Mouse (Mus musculus) layer of hippocampus, postnatal 14 days (tissue): ENCODE results near the gene Chd8. TPM values are rescaled to one million over a fixed set of nuclear protein-coding genes. Genes with fewer than 3 reads are reported as not detected.
"Not testable (repeated sequence)": the region's sequence is repeated elsewhere in the genome, so short reads cannot be mapped to it uniquely, and the experiment has no call there.

Experiments
- DNase-seq, 2 experiments: peaks; one replicate each; pipeline ENCODE4 v3.0.0; 2021 to 2022; ENCODE audit warnings: low spot score in 2 of 2, mixed read lengths in 1 of 2
- long read RNA-seq, 2 experiments: library from polyadenylated mRNA; stranded (forward); transcript quantifications; one replicate each; pipeline ENCODE4 v2.0.0; 2021
- total RNA-seq, 2 experiments: library from RNA; stranded (reverse); gene quantifications; 2 replicates each; pipeline ENCODE4 v1.2.3; 2021

Chd8 gene
- total RNA-seq: 100 to 1,000 TPM; 110 to 124 TPM
- long read RNA-seq, experiment 1, partial matches to known transcripts: 4 of 9 reads
- long read RNA-seq, experiment 1, other reads (novel, unspliced or antisense): 4 of 9 reads
- long read RNA-seq, experiment 2, partial matches to known transcripts: 2 of 4 reads
- long read RNA-seq, experiment 2, other reads (novel, unspliced or antisense): 0 of 4 reads

DNA sequence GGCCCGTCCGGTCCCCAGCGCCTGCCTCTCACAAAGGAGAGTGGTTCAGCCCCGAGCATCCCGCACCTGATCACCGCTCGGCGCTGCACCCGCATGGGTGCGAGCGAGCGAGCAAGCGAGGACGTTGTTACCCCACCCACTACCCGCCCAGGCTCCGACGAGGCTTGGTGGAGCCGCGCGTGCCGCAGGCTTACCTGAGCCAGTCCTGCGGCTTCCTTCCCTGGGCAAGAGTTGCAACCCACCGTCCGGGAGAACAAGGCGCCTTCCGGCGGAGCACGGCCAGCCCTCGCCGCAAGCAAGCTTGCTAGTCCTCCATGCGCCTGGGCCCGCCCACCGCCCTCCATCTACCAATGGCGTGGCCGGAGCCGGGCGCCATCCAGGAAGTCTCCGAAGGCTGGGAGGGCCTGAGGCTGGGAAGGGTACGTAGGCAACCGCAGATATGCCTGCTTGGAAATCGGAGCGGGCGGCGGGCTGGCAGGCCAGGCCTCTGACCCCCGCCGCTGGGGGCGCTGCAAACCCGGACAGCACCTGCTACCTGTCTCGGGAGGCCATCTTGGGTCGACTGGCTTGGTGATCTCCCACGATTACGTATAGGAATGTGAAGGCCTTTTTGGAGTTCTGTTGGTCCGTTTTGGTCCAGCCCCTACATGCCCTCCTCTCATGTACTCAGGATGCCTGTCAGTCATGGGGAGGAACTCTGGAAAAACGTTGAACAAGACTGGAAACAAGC, at the start of gene Chd8:
Chd8 (minus strand) TSS at position 297 of the 730 bp plus-strand sequence.
- DNase-seq: peak; percentile 98

DNA sequence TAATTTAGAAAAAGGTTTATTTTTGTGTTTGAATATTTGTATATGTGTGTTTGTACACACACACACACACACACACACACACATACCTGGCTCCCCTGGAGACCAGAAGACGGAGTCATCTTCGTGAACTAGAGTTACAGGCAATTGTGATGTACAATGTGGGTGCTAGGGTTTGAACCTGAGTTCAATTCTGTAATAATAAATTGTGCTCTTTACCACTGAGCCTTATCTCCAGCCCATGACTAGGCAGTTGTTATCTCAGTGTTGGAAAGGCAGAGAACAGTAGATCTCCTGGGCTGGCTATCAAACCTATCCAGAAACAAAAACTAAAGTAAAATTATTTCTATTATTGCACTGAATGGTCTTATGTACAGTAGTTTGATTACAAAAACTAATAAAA, 48.5 kb upstream of the Chd8 start:
- no peak for DNase-seq

DNA sequence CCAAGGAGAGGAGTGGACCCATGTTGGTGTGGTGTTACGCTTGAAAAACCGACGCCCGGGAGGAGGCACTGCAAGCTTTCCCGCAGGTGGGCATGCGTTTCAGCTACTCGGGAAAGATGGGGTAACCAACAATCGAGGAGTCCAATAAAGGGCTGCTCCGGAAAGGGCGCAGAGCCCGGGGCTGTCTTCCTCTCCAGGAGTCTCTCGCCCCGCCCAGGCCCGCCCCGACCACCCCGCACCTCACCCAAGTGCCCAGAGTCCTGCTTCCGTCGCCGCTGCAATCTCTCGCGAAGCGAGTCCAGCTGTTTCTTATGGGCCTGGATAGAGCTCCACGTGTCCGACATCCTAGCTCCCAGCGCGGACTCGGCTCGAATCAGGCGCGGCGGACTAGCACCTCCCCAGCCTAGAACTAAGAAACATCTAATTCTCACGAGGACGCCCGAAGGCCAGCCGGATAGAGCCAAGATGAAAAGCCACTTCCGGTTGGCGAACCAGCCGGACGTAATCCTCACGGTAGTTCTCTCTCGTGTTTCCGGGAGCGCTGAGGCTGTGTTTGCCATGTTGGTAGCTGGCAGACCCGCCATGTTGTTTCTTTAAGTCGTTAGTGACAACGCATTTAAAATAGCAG, 47.2 kb upstream of the Chd8 start, which contains the start of gene Mettl3:
Mettl3 (minus strand) TSS at position 485 of the 628 bp plus-strand sequence.
- DNase-seq: peak; percentile 90 to 95

GRCm38 (mm10) chr14:52303517-52303916, 45.9 kb upstream of the Chd8 start:
- not testable (repeated sequence) for DNase-seq

DNA sequence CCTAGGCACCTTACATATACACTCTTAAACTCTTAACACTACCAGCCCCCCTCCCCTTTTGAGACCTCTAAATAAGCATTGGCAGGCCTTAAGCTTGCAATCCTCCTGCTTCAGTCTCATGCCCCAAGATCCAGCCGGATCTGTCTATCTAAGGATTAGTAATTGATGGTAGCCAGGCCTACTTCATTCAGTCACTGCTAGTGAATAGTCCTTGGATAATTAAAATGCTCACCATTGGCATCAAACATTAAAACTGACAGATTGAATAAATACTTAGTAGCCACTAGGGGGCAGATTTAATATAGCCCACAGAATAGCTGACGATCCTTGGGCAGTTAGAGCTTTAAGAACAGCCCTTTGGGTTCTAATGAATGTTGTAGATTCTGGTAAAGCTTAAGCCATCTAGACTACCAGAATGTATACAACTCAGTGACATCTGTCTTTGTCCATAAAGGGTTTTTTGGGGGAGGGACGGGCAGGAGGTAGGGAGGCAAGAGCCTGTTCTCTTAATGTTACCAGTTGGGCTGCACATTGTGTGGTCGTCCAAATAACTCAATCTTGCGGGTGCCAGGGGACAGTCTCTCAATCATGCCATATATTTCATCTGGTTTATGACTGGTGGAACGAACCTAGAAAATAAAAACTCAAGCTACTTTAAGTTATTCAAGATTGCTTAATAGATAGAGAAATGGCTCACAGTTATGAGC, 38.1 kb upstream of the Chd8 start:
- no peak for DNase-seq

- DNase-seq: no peak
Measured at GRCm38 (mm10) chr14:52284191-52284590, 26.6 kb upstream of the Chd8 start.

DNA sequence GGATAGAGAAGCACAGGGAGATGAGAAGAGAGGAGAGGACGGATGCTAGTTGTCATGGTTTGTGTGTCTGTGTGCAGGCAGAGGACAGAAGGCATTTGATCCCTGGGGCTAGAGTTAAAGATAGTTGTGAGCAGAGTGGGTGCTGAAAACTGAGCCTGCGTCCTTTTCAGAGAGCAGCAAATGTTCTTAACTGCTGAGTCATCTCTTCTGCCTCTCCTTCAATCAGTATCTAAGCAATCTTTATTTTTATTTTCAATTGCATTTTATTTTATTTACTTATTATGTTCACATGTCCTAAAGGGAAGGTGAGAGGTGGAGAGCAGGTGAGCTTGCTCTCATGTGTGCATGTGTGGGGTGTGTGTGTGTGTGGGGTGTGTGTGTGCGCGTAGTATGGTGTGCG, 26.0 kb upstream of the Chd8 start:
- no peak for DNase-seq

GRCm38 (mm10) chr14:52279747-52280120, 22.2 kb upstream of the Chd8 start:
- no peak for DNase-seq

- DNase-seq: peak; percentile 100
Measured at GRCm38 (mm10) chr14:52278932-52279746, 21.6 kb upstream of the Chd8 start, which contains the start of the genes Tox4 and Rab2b. TSS of gene Tox4 (plus strand) at chr14:52279146. TSS of gene Rab2b (minus strand) at chr14:52279545.

GRCm38 (mm10) chr14:52277210-52277609, 19.6 kb upstream of the Chd8 start:
- DNase-seq: no peak

DNA sequence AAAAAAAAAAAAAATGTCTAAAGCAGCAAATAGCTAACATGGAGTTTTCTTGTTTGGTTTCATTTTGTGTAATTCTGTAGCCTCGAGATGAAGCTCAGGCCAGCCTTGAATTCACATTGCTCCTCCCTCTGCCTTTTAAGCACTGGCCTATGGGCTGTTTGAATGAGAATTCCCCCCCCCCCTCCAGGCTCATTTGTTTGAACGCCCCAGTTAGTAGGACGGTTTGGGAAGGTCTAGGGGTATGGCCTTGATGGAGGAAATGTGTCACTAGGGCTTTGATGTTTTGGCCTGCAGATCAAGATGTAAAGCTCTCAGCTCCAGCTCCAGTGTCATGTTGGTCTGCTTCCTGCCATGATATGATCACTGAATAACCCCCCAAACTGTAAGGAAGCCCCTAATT, 15.2 kb upstream of the Chd8 start:
- no peak for DNase-seq

GRCm38 (mm10) chr14:52256311-52257175, 1.0 kb downstream of the Chd8 start:
- DNase-seq: no peak

DNA sequence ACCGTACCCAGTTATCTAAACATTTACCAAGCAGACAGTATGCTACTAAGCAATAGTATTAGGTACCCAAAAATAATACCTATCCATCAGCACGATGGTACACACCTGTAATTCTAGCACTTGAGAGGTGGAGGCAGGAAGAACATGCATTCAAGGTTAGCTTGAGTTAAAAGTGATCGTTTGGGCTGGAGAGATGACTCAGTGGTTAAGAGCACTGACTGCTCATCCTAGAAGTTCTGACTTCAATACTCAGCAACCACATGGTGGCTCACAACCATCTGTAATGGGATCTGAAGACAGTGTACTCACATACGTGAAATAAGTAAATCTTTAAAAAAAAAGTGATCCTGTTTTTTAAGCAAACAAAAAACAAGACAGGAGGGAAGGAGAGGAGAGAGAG, 11.5 kb downstream of the Chd8 start:
- no peak for DNase-seq

DNA sequence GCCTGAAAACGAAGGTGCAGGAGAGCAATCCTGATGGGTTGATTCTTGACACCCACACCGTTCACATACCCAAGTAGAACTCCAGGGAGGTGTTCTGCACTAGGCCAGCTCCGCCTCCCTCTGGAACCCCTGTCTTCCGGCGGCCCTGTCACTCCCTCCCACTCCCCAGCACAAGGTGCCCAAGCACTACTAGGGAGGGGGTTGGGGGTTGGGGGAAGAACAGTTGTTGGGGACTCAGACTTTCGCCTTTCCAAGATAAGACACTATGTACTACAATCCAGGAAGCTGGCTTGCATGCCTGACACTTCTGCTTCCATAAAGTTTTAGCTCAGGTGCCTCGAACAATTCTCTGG, 12.9 kb downstream of the Chd8 start:
- DNase-seq: no peak

- peak; percentile 98 to 99 for DNase-seq
Measured at GRCm38 (mm10) chr14:52244041-52244689, 13.4 kb downstream of the Chd8 start.

DNA sequence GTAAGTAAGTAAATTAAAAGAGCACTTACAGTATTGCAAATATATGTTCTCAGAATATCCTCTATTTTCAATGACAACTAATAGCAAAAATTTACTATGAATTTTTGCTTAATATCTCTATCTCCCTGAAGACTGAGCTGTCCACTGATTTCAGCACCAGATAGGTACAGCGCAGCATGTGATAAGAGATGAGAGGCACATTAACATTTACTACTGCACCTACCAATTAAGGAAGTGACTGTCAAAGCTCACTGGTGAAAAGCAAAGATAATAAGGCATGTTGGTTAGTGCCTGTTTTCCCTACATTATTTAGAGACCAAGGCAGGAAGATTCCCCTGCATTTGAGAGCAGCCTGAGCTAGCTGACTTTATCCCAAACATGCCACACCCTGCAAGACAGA, 21.4 kb downstream of the Chd8 start:
- no peak for DNase-seq

- no peak for DNase-seq
Measured at GRCm38 (mm10) chr14:52235165-52235564, 22.4 kb downstream of the Chd8 start.

- DNase-seq: no peak
Measured at GRCm38 (mm10) chr14:52232249-52232648, 25.3 kb downstream of the Chd8 start.

DNA sequence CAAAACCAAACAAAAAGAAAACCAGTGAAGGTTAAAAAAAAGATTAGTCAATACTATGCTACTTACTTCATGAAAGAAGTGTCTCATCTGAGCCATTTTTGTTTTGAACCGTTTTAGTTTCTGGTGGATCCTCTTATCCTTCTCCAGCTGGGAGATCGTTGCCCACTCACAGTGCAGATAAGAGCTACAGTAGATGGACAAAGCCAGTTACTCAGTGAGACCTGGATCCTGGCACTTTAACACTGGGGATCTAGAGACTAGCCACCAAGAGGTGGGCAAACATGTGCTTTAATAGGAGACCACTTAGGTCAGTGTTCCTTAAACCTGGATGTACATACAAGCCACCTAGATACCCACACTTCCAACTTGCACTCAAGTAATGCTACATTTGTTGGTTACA, 31.6 kb downstream of the Chd8 start:
- no peak for DNase-seq
